Mouse (Mus musculus) liver, embryonic 12.5 days (tissue): ENCODE results near the gene Oxld1. TPM values are rescaled to one million over a fixed set of nuclear protein-coding genes. Genes with fewer than 3 reads are reported as not detected.

Experiments
- ATAC-seq: fragments of 200-750 bp; cut with Nextera tagmentation; 2 replicates; pipeline ENCODE4 v1.8.0; 2017; ENCODE audit warnings: moderate number of reproducible peaks, mild to moderate bottlenecking, moderate library complexity
- H3K27ac ChIP-seq: fragments of 300-500 bp; sonication (generic); 2 replicates; pipeline ENCODE4 v1.5.1; 2016; ENCODE audit warnings: mild to moderate bottlenecking
- H3K27me3 ChIP-seq: fragments of 300-500 bp; sonication (generic); replicated peaks from 2 replicates; pipeline ENCODE4 v1.6.1; 2016; ENCODE audit warnings: mild to moderate bottlenecking, moderate library complexity
- H3K36me3 ChIP-seq: fragments of 300-500 bp; sonication (generic); 2 replicates; pipeline ENCODE4 v1.6.1; 2016; ENCODE audit warnings: mild to moderate bottlenecking, moderate library complexity
- H3K4me1 ChIP-seq: fragments of 300-500 bp; sonication (generic); 2 replicates; pipeline ENCODE4 v1.6.1; 2016
- H3K4me2 ChIP-seq: fragments of 300-500 bp; sonication (generic); 2 replicates; pipeline ENCODE4 v1.6.1; 2016; ENCODE audit warnings: mild to moderate bottlenecking, moderate library complexity
- H3K4me3 ChIP-seq: fragments of 300-500 bp; sonication (generic); 2 replicates; pipeline ENCODE4 v1.5.1; 2016; ENCODE audit warnings: mild to moderate bottlenecking, moderate library complexity
- H3K9ac ChIP-seq: fragments of 300-500 bp; sonication (generic); 2 replicates; pipeline ENCODE4 v1.6.1; 2016; ENCODE audit warnings: mild to moderate bottlenecking, moderate library complexity
- H3K9me3 ChIP-seq: fragments of 300-500 bp; sonication (generic); replicated peaks from 2 replicates; pipeline ENCODE4 v1.6.1; 2016; ENCODE audit warnings: mild to moderate bottlenecking, moderate library complexity
- WGBS: fragments of 180-500 bp; shearing (Covaris S2); methylation state at CpG from one replicate; pipeline ENCODE4 v1.1.7; 2016; ENCODE audit not compliant: insufficient replicate concordance; 5-methylcytosine and 5-hydroxymethylcytosine counted together
- polyA plus RNA-seq: library from polyadenylated mRNA; unstranded; fragments of >200 nt; fragmentation: Nextera tagmentation; extraction: Ambion mirVana; gene quantifications from 2 replicates; pipeline ENCODE4 v1.2.1, GENCODE M21; 2016

Oxld1 gene
- 8.1 and 9.6 TPM in 2 replicates for polyA plus RNA-seq

- peak; percentile 84 for ATAC-seq
- peak within 1 kb of the TSS; percentile 96 for H3K4me3 ChIP-seq
- H3K27me3 ChIP-seq, result 0 out of 2 replicates have a peak, but pooled peaks cover under 1% of the 10 kb centered on the region
- peaks cover 47% of the 10 kb centered on the region for H3K4me1 ChIP-seq
- H3K9me3 ChIP-seq, result no peaks in the 10 kb centered on the region
- H3K36me3 ChIP-seq, result peaks cover 45% of the 10 kb centered on the region
- H3K27ac ChIP-seq, result peak within 1 kb of the TSS; percentile 89
- H3K9ac ChIP-seq, result peak within 1 kb of the TSS; percentile 92
- 2% methylated on average over 62 of the region's 62 CpGs for WGBS
- peak within 1 kb of the TSS; percentile 95 for H3K4me2 ChIP-seq
Observed at GRCm38 (mm10) chr11:120457772-120458751, at the start of gene Oxld1, which contains the start of gene Ccdc137. Gene Oxld1 (minus strand): TSS chr11:120458068. Gene Ccdc137 (plus strand): TSS chr11:120458115.

GRCm38 (mm10) chr11:120506899-120507298, 49.0 kb upstream of the Oxld1 start:
- Histone ChIP-seq H3K4me2 (no peak overlapping the region), H3K4me3 (no peak overlapping the region), H3K9ac (no peak overlapping the region), H3K9me3 (no peaks in the 10 kb centered on the region), H3K4me1 (peaks cover 46% of the 10 kb centered on the region), H3K36me3 (no peaks in the 10 kb centered on the region), H3K27ac (no peak overlapping the region), H3K27me3 (no peaks in the 10 kb centered on the region)
- no peak for ATAC-seq
- 60% methylated on average over 4 of the region's 4 CpGs for WGBS

GRCm38 (mm10) chr11:120505661-120506060, 47.8 kb upstream of the Oxld1 start:
- no peaks in the 10 kb centered on the region for H3K36me3 ChIP-seq
- H3K27me3 ChIP-seq, result no peaks in the 10 kb centered on the region
- no peak overlapping the region for H3K9ac ChIP-seq
- WGBS, result 80% methylated on average over 3 of the region's 3 CpGs
- H3K9me3 ChIP-seq, result no peaks in the 10 kb centered on the region
- H3K27ac ChIP-seq, result no peak overlapping the region
- H3K4me1 ChIP-seq, result peaks cover 34% of the 10 kb centered on the region
- no peak for ATAC-seq
- no peak overlapping the region for H3K4me3 ChIP-seq
- no peak overlapping the region for H3K4me2 ChIP-seq

- H3K9me3 ChIP-seq, result no peaks in the 10 kb centered on the region
- H3K4me3 ChIP-seq, result no peak overlapping the region
- no peak overlapping the region for H3K9ac ChIP-seq
- WGBS, result 64% methylated on average over 4 of the region's 4 CpGs
- no peak overlapping the region for H3K27ac ChIP-seq
- ATAC-seq, result no peak
- peaks cover 26% of the 10 kb centered on the region for H3K36me3 ChIP-seq
- no peaks in the 10 kb centered on the region for H3K27me3 ChIP-seq
- H3K4me1 ChIP-seq, result peaks cover 11% of the 10 kb centered on the region; the same call in 1 of the 2 replicates
- H3K4me2 ChIP-seq, result no peak overlapping the region
Observed at GRCm38 (mm10) chr11:120501701-120502100, 43.8 kb upstream of the Oxld1 start.

- Histone ChIP-seq H3K4me2 (no peak overlapping the region), H3K27ac (no peak overlapping the region), H3K9ac (no peak overlapping the region), H3K9me3 (no peaks in the 10 kb centered on the region), H3K4me3 (no peak overlapping the region), H3K36me3 (peaks cover 33% of the 10 kb centered on the region), H3K4me1 (peaks cover 7% of the 10 kb centered on the region; the same call in 1 of the 2 replicates), H3K27me3 (no peaks in the 10 kb centered on the region)
- no peak for ATAC-seq
- 50% methylated on average over 6 of the region's 6 CpGs for WGBS
Observed at GRCm38 (mm10) chr11:120501018-120501417, 43.1 kb upstream of the Oxld1 start.

- H3K36me3 ChIP-seq, result peaks cover 39% of the 10 kb centered on the region
- H3K4me3 ChIP-seq, result no peak overlapping the region
- peaks cover 7% of the 10 kb centered on the region; the same call in 1 of the 2 replicates for H3K4me1 ChIP-seq
- H3K4me2 ChIP-seq, result no peak overlapping the region
- no peak overlapping the region for H3K27ac ChIP-seq
- ATAC-seq, result no peak
- H3K9ac ChIP-seq, result no peak overlapping the region
- WGBS, result 9% methylated on average over 3 of the region's 3 CpGs
- no peaks in the 10 kb centered on the region for H3K27me3 ChIP-seq
- no peaks in the 10 kb centered on the region for H3K9me3 ChIP-seq
Observed at GRCm38 (mm10) chr11:120500357-120500756, 42.5 kb upstream of the Oxld1 start.

- no peak overlapping the region for H3K9ac ChIP-seq
- no peaks in the 10 kb centered on the region for H3K9me3 ChIP-seq
- peaks cover 7% of the 10 kb centered on the region; the same call in 1 of the 2 replicates for H3K4me1 ChIP-seq
- no peak overlapping the region for H3K4me3 ChIP-seq
- WGBS, result 63% methylated on average over 6 of the region's 6 CpGs
- no peak overlapping the region for H3K4me2 ChIP-seq
- no peaks in the 10 kb centered on the region for H3K27me3 ChIP-seq
- H3K36me3 ChIP-seq, result peaks cover 44% of the 10 kb centered on the region
- no peak for ATAC-seq
- no peak overlapping the region for H3K27ac ChIP-seq
Observed at GRCm38 (mm10) chr11:120499894-120500293, 42.0 kb upstream of the Oxld1 start.

GRCm38 (mm10) chr11:120498891-120499290, 41.0 kb upstream of the Oxld1 start:
- Histone ChIP-seq H3K27ac (no peak overlapping the region), H3K4me2 (no peak overlapping the region), H3K36me3 (peaks cover 54% of the 10 kb centered on the region), H3K27me3 (no peaks in the 10 kb centered on the region), H3K4me1 (peaks cover 11% of the 10 kb centered on the region), H3K9ac (no peak overlapping the region), H3K4me3 (no peak overlapping the region), H3K9me3 (no peaks in the 10 kb centered on the region)
- ATAC-seq, result no peak
- 76% methylated on average over 5 of the region's 5 CpGs for WGBS

- H3K27ac ChIP-seq, result no peak overlapping the region
- ATAC-seq, result no peak
- H3K4me1 ChIP-seq, result peaks cover 18% of the 10 kb centered on the region
- H3K27me3 ChIP-seq, result no peaks in the 10 kb centered on the region
- H3K36me3 ChIP-seq, result peaks cover 56% of the 10 kb centered on the region
- no peak overlapping the region for H3K9ac ChIP-seq
- no peak overlapping the region for H3K4me2 ChIP-seq
- H3K4me3 ChIP-seq, result no peak overlapping the region
- WGBS, result 89% methylated on average over 12 of the region's 12 CpGs
- no peaks in the 10 kb centered on the region for H3K9me3 ChIP-seq
Observed at GRCm38 (mm10) chr11:120498226-120498625, 40.4 kb upstream of the Oxld1 start.

- no peaks in the 10 kb centered on the region for H3K9me3 ChIP-seq
- no peak for ATAC-seq
- peaks cover 56% of the 10 kb centered on the region for H3K36me3 ChIP-seq
- peaks cover 25% of the 10 kb centered on the region for H3K4me1 ChIP-seq
- H3K4me3 ChIP-seq, result no peak overlapping the region
- H3K9ac ChIP-seq, result no peak overlapping the region
- no peaks in the 10 kb centered on the region for H3K27me3 ChIP-seq
- no peak overlapping the region for H3K27ac ChIP-seq
- WGBS, result 77% methylated on average over 3 of the region's 3 CpGs
- H3K4me2 ChIP-seq, result no peak overlapping the region
Observed at GRCm38 (mm10) chr11:120497436-120497835, 39.6 kb upstream of the Oxld1 start.

GRCm38 (mm10) chr11:120493911-120494310, 36.0 kb upstream of the Oxld1 start:
- WGBS, result 74% methylated on average over 3 of the region's 3 CpGs
- Histone ChIP-seq H3K4me2 (peak overlapping the region; percentile 97; the same call in 1 of the 2 replicates), H3K27me3 (no peaks in the 10 kb centered on the region), H3K4me3 (no peak overlapping the region), H3K9ac (no peak overlapping the region), H3K4me1 (peaks cover 49% of the 10 kb centered on the region), H3K36me3 (peaks cover 63% of the 10 kb centered on the region), H3K9me3 (no peaks in the 10 kb centered on the region), H3K27ac (no peak overlapping the region)
- ATAC-seq, result no peak

GRCm38 (mm10) chr11:120493351-120493750, 35.5 kb upstream of the Oxld1 start:
- peak overlapping the region; percentile 97 for H3K4me2 ChIP-seq
- peak overlapping the region; percentile 83 for H3K4me3 ChIP-seq
- H3K9me3 ChIP-seq, result no peaks in the 10 kb centered on the region
- peaks cover 63% of the 10 kb centered on the region for H3K36me3 ChIP-seq
- H3K9ac ChIP-seq, result peak overlapping the region; percentile 87; the same call in 1 of the 2 replicates
- peaks cover 55% of the 10 kb centered on the region for H3K4me1 ChIP-seq
- H3K27me3 ChIP-seq, result no peaks in the 10 kb centered on the region
- 77% methylated on average over 3 of the region's 3 CpGs for WGBS
- ATAC-seq, result no peak
- H3K27ac ChIP-seq, result 0 out of 2 replicates have a peak overlapping the region, but pooled peaks have one; percentile 94
